Mouse (Mus musculus) liver, embryonic 13.5 days (tissue): ENCODE results near the gene Alg9. TPM values are rescaled to one million over a fixed set of nuclear protein-coding genes. Genes with fewer than 3 reads are reported as not detected.

ENCODE experiments used
- ATAC-seq: fragments of 200-750 bp; cut with Nextera tagmentation; 2 replicates; pipeline ENCODE4 v1.8.0; 2017; ENCODE audit warnings: low read depth, mild to moderate bottlenecking, moderate number of reproducible peaks, moderate library complexity
- DNase-seq: peaks from one replicate; pipeline ENCODE4 v3.0.0; 2022
- H3K27ac ChIP-seq: fragments of 300-500 bp; sonication (generic); 2 replicates; pipeline ENCODE4 v1.5.1; 2015; ENCODE audit warnings: moderate library complexity, mild to moderate bottlenecking, inconsistent platforms
- H3K27me3 ChIP-seq: fragments of 300-500 bp; sonication (generic); 2 replicates; pipeline ENCODE4 v1.6.1; 2015; ENCODE audit warnings: mild to moderate bottlenecking, inconsistent platforms
- H3K36me3 ChIP-seq: fragments of 300-500 bp; sonication (generic); 2 replicates; pipeline ENCODE4 v1.6.1; 2015; ENCODE audit warnings: mild to moderate bottlenecking, inconsistent platforms
- H3K4me1 ChIP-seq: fragments of 300-500 bp; sonication (generic); replicated peaks from 2 replicates; pipeline ENCODE4 v1.6.1; 2015; ENCODE audit warnings: inconsistent platforms
- H3K4me2 ChIP-seq: fragments of 300-500 bp; sonication (generic); 2 replicates; pipeline ENCODE4 v1.6.1; 2015; ENCODE audit warnings: inconsistent platforms, mild to moderate bottlenecking, moderate library complexity
- H3K4me3 ChIP-seq: fragments of 300-500 bp; sonication (generic); replicated peaks from 2 replicates; pipeline ENCODE4 v1.5.1; 2015; ENCODE audit warnings: mild to moderate bottlenecking, inconsistent platforms
- H3K9ac ChIP-seq: fragments of 300-500 bp; sonication (generic); 2 replicates; pipeline ENCODE4 v1.6.1; 2015; ENCODE audit warnings: mild to moderate bottlenecking, inconsistent platforms
- H3K9me3 ChIP-seq: fragments of 300-500 bp; sonication (generic); replicated peaks from 2 replicates; pipeline ENCODE4 v1.6.1; 2016; ENCODE audit warnings: inconsistent platforms
- WGBS: fragments of 180-500 bp; shearing (Covaris S2); methylation state at CpG from one replicate; pipeline ENCODE4 v1.1.7; 2015; ENCODE audit not compliant: insufficient replicate concordance; 5-methylcytosine and 5-hydroxymethylcytosine counted together
- polyA plus RNA-seq: library from polyadenylated mRNA; unstranded; fragments of >200 nt; fragmentation: Nextera tagmentation; extraction: Ambion mirVana; gene quantifications from 2 replicates; pipeline ENCODE4 v1.2.1, GENCODE M21; 2015

Gene Alg9
- polyA plus RNA-seq, 1 experiment from 2014 or later: 17.5 TPM

GRCm38 (mm10) chr9:50742261-50742660 is 32.6 kb upstream of the Alg9 start:
- no peak for ATAC-seq
- 59% methylated on average over 3 of the region's 3 CpGs for WGBS
- H3K9ac ChIP-seq: no peak overlapping the region
- no peak overlapping the region for H3K27ac ChIP-seq
- peaks cover 13% of the 10 kb centered on the region for H3K27me3 ChIP-seq
- no peaks in the 10 kb centered on the region for H3K36me3 ChIP-seq
- DNase-seq: no peak
- H3K4me1 ChIP-seq: peaks cover 17% of the 10 kb centered on the region
- no peak overlapping the region for H3K4me2 ChIP-seq
- no peaks in the 10 kb centered on the region for H3K9me3 ChIP-seq
- no peak overlapping the region for H3K4me3 ChIP-seq

- Histone ChIP-seq H3K9ac (no peak overlapping the region), H3K27ac (no peak overlapping the region), H3K4me2 (no peak overlapping the region), H3K4me3 (no peak overlapping the region), H3K36me3 (no peaks in the 10 kb centered on the region), H3K9me3 (no peaks in the 10 kb centered on the region), H3K27me3 (peaks cover 13% of the 10 kb centered on the region), H3K4me1 (peaks cover 17% of the 10 kb centered on the region)
- no peak for ATAC-seq
- 34% methylated on average over 2 of the region's 2 CpGs for WGBS
- no peak for DNase-seq
These were observed 32.1 kb upstream of the Alg9 start for GRCm38 (mm10) chr9:50742744-50743143.

- H3K27me3 ChIP-seq: peaks cover 13% of the 10 kb centered on the region
- ATAC-seq (no peak), DNase-seq (no peak)
- H3K36me3 ChIP-seq: no peaks in the 10 kb centered on the region
- H3K4me1 ChIP-seq: no peaks in the 10 kb centered on the region; the same call in 1 of the 2 replicates
- H3K9me3 ChIP-seq: no peaks in the 10 kb centered on the region
- H3K4me2 ChIP-seq: peak overlapping the region; percentile 52
- H3K27ac ChIP-seq: peak overlapping the region; percentile 29; the same call in 1 of the 2 replicates
- 32% methylated on average over 7 of the region's 7 CpGs for WGBS
- H3K9ac ChIP-seq: peak overlapping the region; percentile 44
- H3K4me3 ChIP-seq: peak overlapping the region; percentile 46
These were observed 29.0 kb upstream of the Alg9 start for GRCm38 (mm10) chr9:50745806-50746205.

- Histone ChIP-seq H3K4me2 (peak within 1 kb of the TSS; percentile 52), H3K27ac (peak within 1 kb of the TSS; percentile 29; the same call in 1 of the 2 replicates), H3K9ac (peak within 1 kb of the TSS; percentile 44), H3K4me1 (no peaks in the 10 kb centered on the region; the same call in 1 of the 2 replicates), H3K9me3 (no peaks in the 10 kb centered on the region), H3K4me3 (peak within 1 kb of the TSS; percentile 46), H3K27me3 (peaks cover 13% of the 10 kb centered on the region), H3K36me3 (no peaks in the 10 kb centered on the region)
- 9% methylated on average over 19 of the region's 19 CpGs for WGBS
- ATAC-seq: peak; percentile 48; the same call in 1 of the 2 replicates
- DNase-seq: no peak
These were observed 28.6 kb upstream of the Alg9 start, which contains the start of gene 2310030G06Rik for GRCm38 (mm10) chr9:50746214-50746677. Gene 2310030G06Rik, minus strand, starts transcription at chr9:50746536.

- H3K27ac ChIP-seq: no peak overlapping the region
- no peaks in the 10 kb centered on the region; the same call in 1 of the 2 replicates for H3K4me1 ChIP-seq
- H3K9ac ChIP-seq: no peak overlapping the region
- no peak overlapping the region for H3K4me2 ChIP-seq
- ATAC-seq (no peak), DNase-seq (no peak)
- WGBS: 72% methylated on average over 6 of the region's 6 CpGs
- no peaks in the 10 kb centered on the region for H3K9me3 ChIP-seq
- no peak overlapping the region for H3K4me3 ChIP-seq
- H3K36me3 ChIP-seq: no peaks in the 10 kb centered on the region
- peaks cover 24% of the 10 kb centered on the region for H3K27me3 ChIP-seq
These were observed 24.1 kb upstream of the Alg9 start for GRCm38 (mm10) chr9:50750706-50751105.

- Histone ChIP-seq H3K9ac (no peak within 1 kb of the TSS), H3K4me3 (no peak within 1 kb of the TSS), H3K4me1 (no peaks in the 10 kb centered on the region; the same call in 1 of the 2 replicates), H3K4me2 (no peak within 1 kb of the TSS), H3K36me3 (no peaks in the 10 kb centered on the region), H3K9me3 (no peaks in the 10 kb centered on the region), H3K27ac (no peak within 1 kb of the TSS), H3K27me3 (peaks cover 18% of the 10 kb centered on the region)
- no peak for ATAC-seq
- DNase-seq: no peak
- WGBS: 53% methylated on average over 22 of the region's 22 CpGs
These were observed 23.5 kb upstream of the Alg9 start, which contains the start of gene Cryab for GRCm38 (mm10) chr9:50751323-50751722. Gene Cryab, plus strand, starts transcription at chr9:50751325.

- Histone ChIP-seq H3K27me3 (peaks cover 11% of the 10 kb centered on the region), H3K27ac (no peak within 1 kb of the TSS), H3K4me2 (no peak within 1 kb of the TSS), H3K4me1 (no peaks in the 10 kb centered on the region), H3K36me3 (no peaks in the 10 kb centered on the region), H3K4me3 (no peak within 1 kb of the TSS), H3K9me3 (no peaks in the 10 kb centered on the region), H3K9ac (no peak within 1 kb of the TSS)
- WGBS: 69% methylated on average over 14 of the region's 14 CpGs
- DNase-seq (no peak), ATAC-seq (no peak)
These were observed 22.7 kb upstream of the Alg9 start, which contains the start of gene Hspb2 for GRCm38 (mm10) chr9:50752054-50752602. Gene Hspb2, minus strand, starts transcription at chr9:50752354.

GRCm38 (mm10) chr9:50752784-50753615 is 21.8 kb upstream of the Alg9 start:
- Histone ChIP-seq H3K4me1 (no peaks in the 10 kb centered on the region), H3K36me3 (no peaks in the 10 kb centered on the region), H3K4me3 (no peak overlapping the region), H3K27me3 (peaks cover 11% of the 10 kb centered on the region), H3K9ac (no peak overlapping the region), H3K9me3 (no peaks in the 10 kb centered on the region), H3K4me2 (no peak overlapping the region), H3K27ac (no peak overlapping the region)
- no peak for DNase-seq
- WGBS: 62% methylated on average over 17 of the region's 17 CpGs
- no peak for ATAC-seq

- H3K4me1 ChIP-seq: no peaks in the 10 kb centered on the region
- H3K9ac ChIP-seq: no peak overlapping the region
- H3K36me3 ChIP-seq: no peaks in the 10 kb centered on the region
- no peak overlapping the region for H3K27ac ChIP-seq
- no peak overlapping the region for H3K4me2 ChIP-seq
- H3K9me3 ChIP-seq: no peaks in the 10 kb centered on the region
- WGBS: 34% methylated on average over 7 of the region's 7 CpGs
- no peak overlapping the region for H3K4me3 ChIP-seq
- DNase-seq (no peak), ATAC-seq (no peak)
- peaks cover 11% of the 10 kb centered on the region for H3K27me3 ChIP-seq
These were observed 20.9 kb upstream of the Alg9 start for GRCm38 (mm10) chr9:50753947-50754346.

GRCm38 (mm10) chr9:50756711-50757110 is 18.1 kb upstream of the Alg9 start:
- H3K4me2 ChIP-seq: no peak overlapping the region
- WGBS: 61% methylated on average over 5 of the region's 5 CpGs
- DNase-seq (no peak), ATAC-seq (no peak)
- H3K36me3 ChIP-seq: no peaks in the 10 kb centered on the region
- H3K4me3 ChIP-seq: no peak overlapping the region
- no peak overlapping the region for H3K27ac ChIP-seq
- H3K9me3 ChIP-seq: no peaks in the 10 kb centered on the region
- peaks cover 13% of the 10 kb centered on the region for H3K27me3 ChIP-seq
- H3K9ac ChIP-seq: no peak overlapping the region
- H3K4me1 ChIP-seq: no peaks in the 10 kb centered on the region

- no peak for ATAC-seq
- Histone ChIP-seq H3K4me1 (peaks cover 4% of the 10 kb centered on the region), H3K4me3 (no peak overlapping the region), H3K27ac (no peak overlapping the region), H3K36me3 (peaks cover 5% of the 10 kb centered on the region; the same call in 1 of the 2 replicates), H3K4me2 (no peak overlapping the region), H3K27me3 (0 out of 2 replicates have a peak, but pooled peaks cover 6% of the 10 kb centered on the region), H3K9me3 (no peaks in the 10 kb centered on the region), H3K9ac (no peak overlapping the region)
- no peak for DNase-seq
- 49% methylated on average over 6 of the region's 6 CpGs for WGBS
These were observed 13.1 kb upstream of the Alg9 start for GRCm38 (mm10) chr9:50761520-50762243.
